Mouse (Mus musculus): ENCODE measurements at regions not wholly inside any gene's neighbourhood (a gene's known extent, or its start where the extent isn't known, plus 50 kb on each side); places are given as distances from the start of the nearest gene placed in this dataset.
A peak's percentile ranks its signal among the peaks of the same experiment; 100 is the strongest.

GRCm38 (mm10) chr6:51728816-51729562 lies 205.3 kb downstream of the Snx10 start:
- Histone ChIP-seq H3K4me2 (no peak overlapping the region), H3K27ac (replicated peaks) (no peak overlapping the region), H3K36me3 (no peaks in the 10 kb centered on the region), H3K4me1 (peaks cover 23% of the 10 kb centered on the region), H3K4me3 (replicated peaks) (no peak overlapping the region), H3K27me3 (replicated peaks) (no peaks in the 10 kb centered on the region), H3K9me3 (replicated peaks) (no peaks in the 10 kb centered on the region), H3K9ac (replicated peaks) (no peak overlapping the region)
- WGBS, result 34% methylated on average over 10 of the region's 10 CpGs
- ATAC-seq (ENCODE audit: low FRiP score), result no peak

GRCm38 (mm10) chr6:51730564-51731351 lies 207.1 kb downstream of the Snx10 start:
- Histone ChIP-seq H3K27ac (replicated peaks) (no peak overlapping the region), H3K4me2 (no peak overlapping the region), H3K36me3 (no peaks in the 10 kb centered on the region), H3K27me3 (replicated peaks) (no peaks in the 10 kb centered on the region), H3K4me3 (replicated peaks) (no peak overlapping the region), H3K4me1 (peaks cover 23% of the 10 kb centered on the region), H3K9me3 (replicated peaks) (no peaks in the 10 kb centered on the region), H3K9ac (replicated peaks) (no peak overlapping the region)
- 67% methylated on average over 17 of the region's 17 CpGs for WGBS
- no peak for ATAC-seq (ENCODE audit: low FRiP score)

GRCm38 (mm10) chr6:51732298-51732895 lies 208.7 kb downstream of the Snx10 start:
- Histone ChIP-seq H3K9ac (replicated peaks) (no peak overlapping the region), H3K4me1 (peaks cover 29% of the 10 kb centered on the region), H3K27ac (replicated peaks) (0 out of 2 replicates have a peak overlapping the region, but pooled peaks have one; percentile 43), H3K4me2 (no peak overlapping the region), H3K9me3 (replicated peaks) (no peaks in the 10 kb centered on the region), H3K4me3 (replicated peaks) (no peak overlapping the region), H3K36me3 (no peaks in the 10 kb centered on the region), H3K27me3 (replicated peaks) (no peaks in the 10 kb centered on the region)
- peak; percentile 32; the same call in 1 of the 2 replicates for ATAC-seq (ENCODE audit: low FRiP score)
- WGBS, result 63% methylated on average over 11 of the region's 11 CpGs

- Histone ChIP-seq H3K9me3 (replicated peaks) (no peaks in the 10 kb centered on the region), H3K4me3 (replicated peaks) (no peak overlapping the region), H3K4me2 (no peak overlapping the region), H3K27me3 (replicated peaks) (no peaks in the 10 kb centered on the region), H3K36me3 (no peaks in the 10 kb centered on the region), H3K4me1 (peaks cover 18% of the 10 kb centered on the region), H3K27ac (replicated peaks) (no peak overlapping the region), H3K9ac (replicated peaks) (no peak overlapping the region)
- 48% methylated on average over 5 of the region's 5 CpGs for WGBS
- ATAC-seq (ENCODE audit: low FRiP score), result no peak
These were observed 212.3 kb downstream of the Snx10 start for GRCm38 (mm10) chr6:51736051-51736450.

GRCm38 (mm10) chr6:51743105-51743660 lies 219.5 kb downstream of the Snx10 start:
- no peaks in the 10 kb centered on the region for H3K36me3 ChIP-seq
- 0 out of 2 replicates have a peak overlapping the region, but pooled peaks have one; percentile 4 for H3K4me2 ChIP-seq
- no peaks in the 10 kb centered on the region for H3K9me3 ChIP-seq (replicated peaks)
- 39% methylated on average over 15 of the region's 15 CpGs for WGBS
- no peak for ATAC-seq (ENCODE audit: low FRiP score)
- H3K27me3 ChIP-seq (replicated peaks), result no peaks in the 10 kb centered on the region
- peaks cover 34% of the 10 kb centered on the region for H3K4me1 ChIP-seq
- no peak overlapping the region for H3K4me3 ChIP-seq (replicated peaks)
- H3K27ac ChIP-seq (replicated peaks), result no peak overlapping the region
- H3K9ac ChIP-seq (replicated peaks), result no peak overlapping the region

GRCm38 (mm10) chr6:51744607-51745006 lies 220.9 kb downstream of the Snx10 start:
- H3K9ac ChIP-seq (replicated peaks), result no peak overlapping the region
- H3K4me2 ChIP-seq, result no peak overlapping the region
- H3K36me3 ChIP-seq, result no peaks in the 10 kb centered on the region
- H3K4me1 ChIP-seq, result peaks cover 34% of the 10 kb centered on the region
- H3K27ac ChIP-seq (replicated peaks), result no peak overlapping the region
- no peaks in the 10 kb centered on the region for H3K9me3 ChIP-seq (replicated peaks)
- WGBS, result 40% methylated on average over 2 of the region's 2 CpGs
- H3K27me3 ChIP-seq (replicated peaks), result no peaks in the 10 kb centered on the region
- no peak; the same call in 1 of the 2 replicates for ATAC-seq (ENCODE audit: low FRiP score)
- no peak overlapping the region for H3K4me3 ChIP-seq (replicated peaks)

GRCm38 (mm10) chr6:51754239-51754681 lies 230.6 kb downstream of the Snx10 start:
- Histone ChIP-seq H3K9me3 (replicated peaks) (no peaks in the 10 kb centered on the region), H3K27ac (replicated peaks) (peak overlapping the region; percentile 70), H3K9ac (replicated peaks) (no peak overlapping the region), H3K4me2 (peak overlapping the region; percentile 28), H3K36me3 (no peaks in the 10 kb centered on the region), H3K4me1 (peaks cover 16% of the 10 kb centered on the region), H3K4me3 (replicated peaks) (no peak overlapping the region), H3K27me3 (replicated peaks) (no peaks in the 10 kb centered on the region)
- no peak; the same call in 1 of the 2 replicates for ATAC-seq (ENCODE audit: low FRiP score)
- WGBS, result 30% methylated on average over 8 of the region's 8 CpGs

GRCm38 (mm10) chr6:51757131-51757530 lies 233.4 kb downstream of the Snx10 start:
- Histone ChIP-seq H3K9ac (replicated peaks) (no peak overlapping the region), H3K27ac (replicated peaks) (no peak overlapping the region), H3K4me3 (replicated peaks) (no peak overlapping the region), H3K4me1 (peaks cover 21% of the 10 kb centered on the region), H3K36me3 (no peaks in the 10 kb centered on the region), H3K9me3 (replicated peaks) (no peaks in the 10 kb centered on the region), H3K4me2 (no peak overlapping the region), H3K27me3 (replicated peaks) (no peaks in the 10 kb centered on the region; the same call in 1 of the 2 replicates)
- no peak for ATAC-seq (ENCODE audit: low FRiP score)
- 68% methylated on average over 3 of the region's 3 CpGs for WGBS

GRCm38 (mm10) chr6:51757746-51758145 lies 234.0 kb downstream of the Snx10 start:
- peaks cover 21% of the 10 kb centered on the region for H3K4me1 ChIP-seq
- no peak overlapping the region for H3K9ac ChIP-seq (replicated peaks)
- H3K9me3 ChIP-seq (replicated peaks), result no peaks in the 10 kb centered on the region
- H3K27ac ChIP-seq (replicated peaks), result no peak overlapping the region
- H3K4me2 ChIP-seq, result no peak overlapping the region
- no peaks in the 10 kb centered on the region for H3K36me3 ChIP-seq
- ATAC-seq (ENCODE audit: low FRiP score), result no peak
- no peaks in the 10 kb centered on the region; the same call in 1 of the 2 replicates for H3K27me3 ChIP-seq (replicated peaks)
- WGBS, result 42% methylated on average over 4 of the region's 4 CpGs
- no peak overlapping the region for H3K4me3 ChIP-seq (replicated peaks)

GRCm38 (mm10) chr6:51758781-51759180 lies 235.1 kb downstream of the Snx10 start:
- Histone ChIP-seq H3K9ac (replicated peaks) (no peak overlapping the region), H3K4me2 (no peak overlapping the region), H3K36me3 (no peaks in the 10 kb centered on the region), H3K27me3 (replicated peaks) (no peaks in the 10 kb centered on the region; the same call in 1 of the 2 replicates), H3K4me3 (replicated peaks) (no peak overlapping the region), H3K4me1 (peaks cover 14% of the 10 kb centered on the region), H3K9me3 (replicated peaks) (no peaks in the 10 kb centered on the region), H3K27ac (replicated peaks) (no peak overlapping the region)
- ATAC-seq (ENCODE audit: low FRiP score), result no peak
- 87% methylated on average over 3 of the region's 3 CpGs for WGBS

- Histone ChIP-seq H3K4me3 (replicated peaks) (no peak overlapping the region), H3K9ac (replicated peaks) (no peak overlapping the region), H3K27ac (replicated peaks) (no peak overlapping the region), H3K9me3 (replicated peaks) (no peaks in the 10 kb centered on the region), H3K36me3 (no peaks in the 10 kb centered on the region), H3K27me3 (replicated peaks) (peaks cover 4% of the 10 kb centered on the region), H3K4me2 (no peak overlapping the region), H3K4me1 (peaks cover 8% of the 10 kb centered on the region; the same call in 1 of the 2 replicates)
- whole genome bisulfite sequencing, result 64% methylated on average over 5 of the region's 5 CpGs
- ATAC-seq (ENCODE audit: low FRiP score), result no peak
These were observed 236.7 kb downstream of the Snx10 start for GRCm38 (mm10) chr6:51760372-51760771.

All from neural tube, embryonic 15.5 days (tissue).